Mouse (Mus musculus) heart, embryonic 12.5 days (tissue): ENCODE results near the gene Fam19a1. TPM values are rescaled to one million over a fixed set of nuclear protein-coding genes. Genes with fewer than 3 reads are reported as not detected.

ENCODE experiments used
- ATAC-seq: fragments of 200-750 bp; cut with Nextera tagmentation; 2 replicates; pipeline ENCODE4 v1.8.0; 2017; ENCODE audit warnings: moderate TSS enrichment, moderate library complexity; ENCODE audit not compliant: insufficient number of reproducible peaks, low FRiP score
- H3K27ac ChIP-seq: fragments of 300-500 bp; sonication (generic); 2 replicates; pipeline ENCODE4 v1.5.1; 2016; ENCODE audit warnings: mild to moderate bottlenecking, moderate library complexity; ENCODE audit not compliant: poor library complexity, severe bottlenecking
- H3K27me3 ChIP-seq: fragments of 300-500 bp; sonication (generic); replicated peaks from 2 replicates; pipeline ENCODE4 v1.6.1; 2016; ENCODE audit warnings: mild to moderate bottlenecking, moderate library complexity
- H3K36me3 ChIP-seq: fragments of 300-500 bp; sonication (generic); 2 replicates; pipeline ENCODE4 v1.6.1; 2016; ENCODE audit warnings: mild to moderate bottlenecking, moderate library complexity
- H3K4me1 ChIP-seq: fragments of 300-500 bp; sonication (generic); replicated peaks from 2 replicates; pipeline ENCODE4 v1.6.1; 2016; ENCODE audit warnings: mild to moderate bottlenecking
- H3K4me2 ChIP-seq: fragments of 300-500 bp; sonication (generic); 2 replicates; pipeline ENCODE4 v1.6.1; 2016; ENCODE audit warnings: mild to moderate bottlenecking, moderate library complexity
- H3K4me3 ChIP-seq: fragments of 300-500 bp; sonication (generic); 2 replicates; pipeline ENCODE4 v1.5.1; 2016; ENCODE audit warnings: mild to moderate bottlenecking
- H3K9ac ChIP-seq: fragments of 300-500 bp; sonication (generic); 2 replicates; pipeline ENCODE4 v1.6.1; 2016; ENCODE audit warnings: mild to moderate bottlenecking, moderate library complexity
- H3K9me3 ChIP-seq: fragments of 300-500 bp; sonication (generic); replicated peaks from 2 replicates; pipeline ENCODE4 v1.6.1; 2016; ENCODE audit warnings: mild to moderate bottlenecking, moderate library complexity
- WGBS: fragments of 180-500 bp; shearing (Covaris S2); methylation state at CpG from one replicate; pipeline ENCODE4 v1.1.7; 2016; 5-methylcytosine and 5-hydroxymethylcytosine counted together
- polyA plus RNA-seq: library from polyadenylated mRNA; unstranded; fragments of >200 nt; fragmentation: Nextera tagmentation; extraction: Ambion mirVana; gene quantifications from 2 replicates; pipeline ENCODE4 v1.2.1, GENCODE M21; 2016

Fam19a1 gene
- polyA plus RNA-seq, 1 experiment from 2014 or later, result 0.27 TPM

- no peak overlapping the region for H3K9ac ChIP-seq
- no peaks in the 10 kb centered on the region for H3K9me3 ChIP-seq
- no peaks in the 10 kb centered on the region for H3K4me1 ChIP-seq
- H3K27ac ChIP-seq, result no peak overlapping the region
- no peaks in the 10 kb centered on the region for H3K27me3 ChIP-seq
- no peak overlapping the region for H3K4me3 ChIP-seq
- no peak overlapping the region for H3K4me2 ChIP-seq
- ATAC-seq, result no peak
- H3K36me3 ChIP-seq, result no peaks in the 10 kb centered on the region
- WGBS, result 71% methylated on average over 3 of the region's 3 CpGs
These were observed 324.9 kb downstream of the Fam19a1 start for GRCm38 (mm10) chr6:96437814-96438213.

DNA sequence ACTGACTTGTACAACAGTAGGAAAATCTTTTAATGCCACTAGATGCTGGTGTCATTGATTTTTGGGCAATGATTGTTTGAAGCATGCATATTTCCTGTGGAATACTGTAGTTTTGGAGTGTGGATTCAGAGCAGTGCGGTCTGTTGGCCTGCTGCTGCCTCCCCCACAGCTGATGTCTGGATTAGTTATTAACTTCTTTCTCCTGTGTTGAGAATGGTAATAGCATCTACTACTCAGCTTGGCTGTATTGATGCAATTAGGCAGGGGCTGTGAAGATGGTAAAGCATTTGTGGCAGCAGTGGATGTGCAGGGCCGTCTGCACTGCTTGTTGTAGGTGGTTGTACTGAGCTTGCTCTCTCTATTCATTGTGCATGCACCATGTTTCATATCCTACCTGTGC is 326.5 kb downstream of the Fam19a1 start:
- Histone ChIP-seq H3K27ac (no peak overlapping the region), H3K4me3 (no peak overlapping the region), H3K27me3 (no peaks in the 10 kb centered on the region), H3K36me3 (no peaks in the 10 kb centered on the region), H3K4me1 (no peaks in the 10 kb centered on the region), H3K4me2 (no peak overlapping the region), H3K9me3 (no peaks in the 10 kb centered on the region), H3K9ac (no peak overlapping the region)
- no peak for ATAC-seq
- 85% methylated on average over 2 of the region's 2 CpGs for WGBS

DNA sequence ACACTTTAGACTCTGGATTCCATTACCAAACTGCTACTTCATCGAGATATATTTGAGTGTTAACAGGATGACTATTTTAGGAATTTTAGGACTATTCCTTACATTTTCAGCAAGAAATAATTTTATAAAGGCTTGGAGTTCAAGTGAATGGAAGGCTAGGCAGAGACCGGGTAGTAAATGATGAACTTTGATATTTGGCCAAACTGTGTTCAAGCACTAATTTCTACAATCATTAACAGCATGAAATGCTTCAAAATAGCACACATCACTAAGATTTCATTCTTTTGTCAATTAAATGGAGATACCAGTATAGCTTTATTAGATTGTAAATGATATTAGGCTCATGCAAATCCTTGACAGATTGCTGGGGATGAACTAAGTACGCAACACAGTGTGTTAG is 329.0 kb downstream of the Fam19a1 start:
- Histone ChIP-seq H3K9me3 (no peaks in the 10 kb centered on the region), H3K36me3 (no peaks in the 10 kb centered on the region), H3K4me3 (no peak overlapping the region), H3K4me2 (no peak overlapping the region), H3K4me1 (no peaks in the 10 kb centered on the region), H3K27me3 (no peaks in the 10 kb centered on the region), H3K9ac (no peak overlapping the region), H3K27ac (no peak overlapping the region)
- no peak for ATAC-seq
- WGBS, result 80% methylated on average over 3 of the region's 3 CpGs

GRCm38 (mm10) chr6:96447466-96447865 is 334.5 kb downstream of the Fam19a1 start:
- 74% methylated on average over 4 of the region's 4 CpGs for WGBS
- no peak for ATAC-seq
- H3K27me3 ChIP-seq, result no peaks in the 10 kb centered on the region
- H3K4me1 ChIP-seq, result no peaks in the 10 kb centered on the region
- no peak overlapping the region for H3K4me2 ChIP-seq
- no peak overlapping the region for H3K9ac ChIP-seq
- no peaks in the 10 kb centered on the region for H3K36me3 ChIP-seq
- H3K9me3 ChIP-seq, result no peaks in the 10 kb centered on the region
- H3K27ac ChIP-seq, result no peak overlapping the region
- no peak overlapping the region for H3K4me3 ChIP-seq

- WGBS, result 85% methylated on average over 1 of the region's 1 CpGs
- Histone ChIP-seq H3K4me2 (no peak overlapping the region), H3K9me3 (no peaks in the 10 kb centered on the region), H3K4me1 (peaks cover 6% of the 10 kb centered on the region), H3K27me3 (no peaks in the 10 kb centered on the region), H3K27ac (no peak overlapping the region), H3K36me3 (no peaks in the 10 kb centered on the region), H3K9ac (no peak overlapping the region), H3K4me3 (no peak overlapping the region)
- no peak for ATAC-seq
These were observed 343.3 kb downstream of the Fam19a1 start for GRCm38 (mm10) chr6:96456266-96456665.

GRCm38 (mm10) chr6:96457590-96458259 is 344.8 kb downstream of the Fam19a1 start:
- no peak overlapping the region for H3K4me2 ChIP-seq
- H3K9ac ChIP-seq, result no peak overlapping the region
- no peak for ATAC-seq
- peaks cover 6% of the 10 kb centered on the region for H3K4me1 ChIP-seq
- H3K27ac ChIP-seq, result no peak overlapping the region
- WGBS, result 51% methylated on average over 6 of the region's 6 CpGs
- no peaks in the 10 kb centered on the region for H3K27me3 ChIP-seq
- no peak overlapping the region for H3K4me3 ChIP-seq
- H3K36me3 ChIP-seq, result no peaks in the 10 kb centered on the region
- H3K9me3 ChIP-seq, result no peaks in the 10 kb centered on the region

- no peak overlapping the region for H3K27ac ChIP-seq
- WGBS, result 58% methylated on average over 4 of the region's 4 CpGs
- H3K27me3 ChIP-seq, result no peaks in the 10 kb centered on the region
- ATAC-seq, result no peak
- H3K36me3 ChIP-seq, result no peaks in the 10 kb centered on the region
- no peaks in the 10 kb centered on the region for H3K9me3 ChIP-seq
- no peak overlapping the region for H3K4me2 ChIP-seq
- H3K9ac ChIP-seq, result no peak overlapping the region
- peaks cover 6% of the 10 kb centered on the region for H3K4me1 ChIP-seq
- H3K4me3 ChIP-seq, result no peak overlapping the region
These were observed 346.1 kb downstream of the Fam19a1 start for GRCm38 (mm10) chr6:96459041-96459440.

GRCm38 (mm10) chr6:96499464-96499863 is 386.5 kb downstream of the Fam19a1 start:
- H3K9ac ChIP-seq, result no peak overlapping the region
- no peak overlapping the region for H3K4me3 ChIP-seq
- no peaks in the 10 kb centered on the region for H3K36me3 ChIP-seq
- no peak overlapping the region for H3K27ac ChIP-seq
- no peaks in the 10 kb centered on the region for H3K9me3 ChIP-seq
- no peaks in the 10 kb centered on the region for H3K4me1 ChIP-seq
- no peak overlapping the region for H3K4me2 ChIP-seq
- WGBS, result 67% methylated on average over 5 of the region's 5 CpGs
- no peak for ATAC-seq
- H3K27me3 ChIP-seq, result no peaks in the 10 kb centered on the region

GRCm38 (mm10) chr6:96541600-96541999 is 428.6 kb downstream of the Fam19a1 start:
- WGBS, result 64% methylated on average over 2 of the region's 2 CpGs
- Histone ChIP-seq H3K36me3 (no peaks in the 10 kb centered on the region), H3K9me3 (no peaks in the 10 kb centered on the region), H3K4me1 (no peaks in the 10 kb centered on the region), H3K27me3 (no peaks in the 10 kb centered on the region), H3K4me3 (no peak overlapping the region), H3K4me2 (no peak overlapping the region), H3K9ac (no peak overlapping the region), H3K27ac (no peak overlapping the region)
- no peak for ATAC-seq

DNA sequence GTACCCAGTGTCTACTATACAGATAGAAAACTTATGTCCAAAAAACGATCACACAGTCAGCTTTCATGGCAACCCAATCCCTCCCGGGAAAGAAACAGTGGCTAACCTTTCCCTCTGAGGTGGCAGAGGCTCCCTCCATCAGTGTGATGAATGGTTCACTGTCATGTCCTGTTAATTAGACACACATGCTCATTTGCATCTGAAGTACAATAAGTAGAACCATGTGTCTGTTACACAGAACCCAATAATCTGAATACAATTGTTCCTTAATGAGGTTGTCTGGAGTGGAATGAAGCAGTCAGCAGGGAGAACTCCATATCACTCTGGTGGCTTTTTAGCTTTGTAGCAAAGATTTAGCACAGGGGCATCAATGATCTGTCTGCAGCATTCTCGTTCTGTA is 431.9 kb downstream of the Fam19a1 start:
- 69% methylated on average over 3 of the region's 3 CpGs for WGBS
- H3K4me2 ChIP-seq, result no peak overlapping the region

DNA sequence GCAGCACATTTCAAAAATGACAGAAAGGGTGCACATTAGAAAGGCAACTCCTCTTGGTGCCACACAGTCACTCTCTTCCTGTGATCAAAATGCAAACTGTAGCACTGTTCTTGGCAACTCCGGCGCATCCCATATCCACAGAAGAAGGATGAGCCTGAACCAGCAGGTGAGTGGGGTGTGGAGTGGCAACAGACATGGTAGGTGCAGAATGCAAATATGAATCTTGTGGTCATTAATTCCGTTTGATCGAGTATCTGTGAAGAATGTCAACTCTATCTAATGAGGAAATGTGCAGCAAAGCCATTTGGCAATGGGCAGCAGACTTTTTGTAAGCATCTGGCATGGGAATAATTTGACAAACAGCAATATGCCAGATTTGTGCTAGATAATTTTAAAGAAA is 437.5 kb downstream of the Fam19a1 start:
- Histone ChIP-seq H3K4me2 (no peak overlapping the region), H3K4me3 (no peak overlapping the region), H3K9ac (no peak overlapping the region), H3K27ac (no peak overlapping the region), H3K9me3 (no peaks in the 10 kb centered on the region), H3K27me3 (no peaks in the 10 kb centered on the region), H3K4me1 (no peaks in the 10 kb centered on the region), H3K36me3 (no peaks in the 10 kb centered on the region)
- WGBS, result 81% methylated on average over 4 of the region's 4 CpGs
- no peak for ATAC-seq

More for the DNA sequence above, 431.9 kb downstream of the Fam19a1 start:
- Histone ChIP-seq H3K9me3 (no peaks in the 10 kb centered on the region), H3K36me3 (no peaks in the 10 kb centered on the region), H3K9ac (no peak overlapping the region), H3K4me3 (no peak overlapping the region), H3K27me3 (no peaks in the 10 kb centered on the region), H3K27ac (no peak overlapping the region), H3K4me1 (no peaks in the 10 kb centered on the region)
- ATAC-seq, result no peak

DNA sequence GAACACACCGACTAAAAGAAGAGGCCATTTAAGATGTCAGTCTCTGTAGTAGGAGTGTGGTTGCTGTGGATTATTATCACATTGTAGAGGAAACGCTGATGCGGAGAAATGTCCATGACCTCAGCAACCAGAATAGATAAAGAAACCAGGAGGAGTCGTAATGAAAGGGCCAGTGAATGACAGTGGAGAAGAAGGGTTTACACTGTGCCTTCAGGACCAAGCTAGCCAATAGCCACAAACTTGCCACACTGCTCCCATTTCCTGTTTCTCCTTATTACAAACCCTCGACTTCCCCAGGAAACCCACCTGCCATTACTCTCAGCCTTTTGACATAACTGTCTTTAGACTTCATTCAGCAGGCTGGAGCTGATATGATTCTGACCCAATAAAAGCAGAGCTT is 465.7 kb downstream of the Fam19a1 start:
- no peak overlapping the region for H3K4me2 ChIP-seq
- no peaks in the 10 kb centered on the region for H3K4me1 ChIP-seq
- WGBS, result 49% methylated on average over 5 of the region's 5 CpGs
- H3K27ac ChIP-seq, result no peak overlapping the region
- no peaks in the 10 kb centered on the region for H3K36me3 ChIP-seq
- no peak for ATAC-seq
- no peaks in the 10 kb centered on the region for H3K9me3 ChIP-seq
- no peak overlapping the region for H3K9ac ChIP-seq
- H3K4me3 ChIP-seq, result no peak overlapping the region
- no peaks in the 10 kb centered on the region for H3K27me3 ChIP-seq
